Mouse (Mus musculus) CH12.LX (cell line): ENCODE measurements at regions not wholly inside any gene's neighbourhood (a gene's known extent, or its start where the extent isn't known, plus 50 kb on each side); places are given as distances from the start of the nearest gene placed in this dataset.

Experiments
- DNase-seq: peaks from one replicate; pipeline ENCODE4 v3.0.0-alpha.2; 2013; ENCODE audit errors: extremely low read depth
- H3K27ac ChIP-seq: 2 replicates; pipeline ENCODE4 v1.5.1; 2012; ENCODE audit warnings: low read depth, mild to moderate bottlenecking, control low read depth, moderate library complexity; ENCODE audit not compliant: insufficient read depth
- H3K27me3 ChIP-seq: replicated peaks from 2 replicates; pipeline ENCODE3; 2012; ENCODE audit warnings: inconsistent platforms
- H3K36me3 ChIP-seq, 2 experiments: replicated peaks in 1 of 2; 2 replicates each; pipeline versions ENCODE3 to v1.6.1; 2012; ENCODE audit warnings: inconsistent platforms in 1 of 2, low read length in 1 of 2, mild to moderate bottlenecking in 1 of 2, mixed read lengths in 1 of 2, moderate library complexity in 1 of 2; ENCODE audit not compliant: control insufficient read depth in 1 of 2, insufficient read depth in 1 of 2
- H3K4me1 ChIP-seq, 2 experiments: 2 replicates each; pipeline ENCODE4 v1.6.1; 2012; ENCODE audit warnings: inconsistent platforms in 1 of 2, moderate library complexity in 1 of 2; ENCODE audit not compliant: insufficient read depth in 2 of 2, control insufficient read depth in 1 of 2
- H3K4me2 ChIP-seq: 2 replicates; pipeline ENCODE4 v1.6.1; 2012; ENCODE audit warnings: low read depth, mild to moderate bottlenecking, control low read depth; ENCODE audit not compliant: poor library complexity, insufficient read depth, severe bottlenecking
- H3K4me3 ChIP-seq, 3 experiments: fragments of 150-350 bp in 1 of 3; sonication (generic) in 1 of 3; replicated peaks in 1 of 3; 2 replicates each; pipeline versions ENCODE3 to v1.5.1; 2011 to 2012; ENCODE audit warnings: low read depth in 2 of 3, low read length in 2 of 3, mild to moderate bottlenecking in 2 of 3, moderate library complexity in 2 of 3, control low read depth in 1 of 3, improper control_type of control experiment in 1 of 3, inconsistent platforms in 1 of 3, mixed read lengths in 1 of 3; ENCODE audit not compliant: poor library complexity in 1 of 3
- H3K79me2 ChIP-seq: replicated peaks from 2 replicates; pipeline ENCODE4 v1.6.1; 2012; ENCODE audit warnings: mild to moderate bottlenecking, moderate library complexity; ENCODE audit not compliant: control insufficient read depth, poor library complexity, insufficient read depth, severe bottlenecking; ENCODE audit errors: extremely low read depth
- H3K9ac ChIP-seq: 2 replicates; pipeline ENCODE4 v1.6.1; 2012; ENCODE audit warnings: low read depth, mild to moderate bottlenecking, control low read depth, moderate library complexity; ENCODE audit not compliant: insufficient read depth
- H3K9me3 ChIP-seq: replicated peaks from 2 replicates; pipeline ENCODE3; 2012; ENCODE audit warnings: low read length, inconsistent platforms, mixed read lengths
- CHD1 ChIP-seq: IDR thresholded peaks from 2 replicates; pipeline ENCODE4 v1.6.1; 2012; ENCODE audit warnings: low read depth, low read length, improper control_type of control experiment, inconsistent platforms
- CHD2 ChIP-seq: IDR thresholded peaks from 2 replicates; pipeline ENCODE4 v1.6.1; 2011; ENCODE audit warnings: low read length, improper control_type of control experiment
- ETS1 ChIP-seq: conservative IDR thresholded peaks from 2 replicates; pipeline ENCODE4 v1.6.1; 2012; ENCODE audit warnings: low read depth, mild to moderate bottlenecking, inconsistent platforms, low read length, improper control_type of control experiment, moderate library complexity
- GABPA ChIP-seq: IDR thresholded peaks from 2 replicates; pipeline ENCODE4 v1.6.1; 2012; ENCODE audit warnings: low read depth, low read length, improper control_type of control experiment, inconsistent platforms; ENCODE audit not compliant: insufficient replicate concordance
- JUN ChIP-seq: IDR thresholded peaks from 2 replicates; pipeline ENCODE4 v1.6.1; 2011; ENCODE audit warnings: low read depth, mild to moderate bottlenecking, low read length, improper control_type of control experiment, moderate library complexity; ENCODE audit not compliant: insufficient read depth
- MAFK ChIP-seq: IDR thresholded peaks from 2 replicates; pipeline ENCODE4 v1.6.1; 2011; ENCODE audit warnings: low read length, improper control_type of control experiment; ENCODE audit not compliant: insufficient replicate concordance
- MAX ChIP-seq: IDR thresholded peaks from 2 replicates; pipeline ENCODE4 v1.6.1; 2011; ENCODE audit warnings: low read length, improper control_type of control experiment
- MXI1 ChIP-seq: IDR thresholded peaks from 2 replicates; pipeline ENCODE4 v1.6.1; 2011; ENCODE audit warnings: mild to moderate bottlenecking, low read depth, low read length, improper control_type of control experiment
- RAD21 ChIP-seq: IDR thresholded peaks from 2 replicates; pipeline ENCODE4 v1.6.1; 2011; ENCODE audit warnings: low read depth, mild to moderate bottlenecking, low read length, improper control_type of control experiment, moderate library complexity
- TBP ChIP-seq: conservative IDR thresholded peaks from 2 replicates; pipeline ENCODE4 v1.6.1; 2011; ENCODE audit warnings: low read depth, low read length, improper control_type of control experiment
- TCF12 ChIP-seq: IDR thresholded peaks from 2 replicates; pipeline ENCODE4 v1.6.1; 2014; ENCODE audit warnings: low read depth, mild to moderate bottlenecking, inconsistent platforms, low read length, improper control_type of control experiment
- UBTF ChIP-seq: IDR thresholded peaks from 2 replicates; pipeline ENCODE4 v1.6.1; 2012; ENCODE audit warnings: low read depth, mild to moderate bottlenecking, inconsistent platforms, low read length, improper control_type of control experiment, moderate library complexity
- USF2 ChIP-seq: conservative IDR thresholded peaks from 2 replicates; pipeline ENCODE4 v1.6.1; 2011; ENCODE audit warnings: low read depth, low read length, improper control_type of control experiment
- ZNF384 ChIP-seq: IDR thresholded peaks from 2 replicates; pipeline ENCODE4 v1.6.1; 2012; ENCODE audit warnings: low read depth, low read length, improper control_type of control experiment, inconsistent platforms
- dilution Hi-C: fragments of 300-500 bp; cut with MboI; formaldehyde crosslinking; loops from 2 replicates; pipeline ENCODE4 v1.14.3; 2020; ENCODE audit warnings: low sequenced_read_pairs; ENCODE audit not compliant: extremely low pct_unique_long_range_greater_than_20kb, extremely low pct_ligation_motif_present
- in situ Hi-C: fragments of 300-500 bp; cut with MboI; formaldehyde crosslinking; loops from 3 replicates; pipeline ENCODE4 v1.14.3; 2019; ENCODE audit warnings: low sequenced_read_pairs, low pct_ligation_motif_present, low pct_unique_long_range_greater_than_20kb, mixed read lengths

DNA sequence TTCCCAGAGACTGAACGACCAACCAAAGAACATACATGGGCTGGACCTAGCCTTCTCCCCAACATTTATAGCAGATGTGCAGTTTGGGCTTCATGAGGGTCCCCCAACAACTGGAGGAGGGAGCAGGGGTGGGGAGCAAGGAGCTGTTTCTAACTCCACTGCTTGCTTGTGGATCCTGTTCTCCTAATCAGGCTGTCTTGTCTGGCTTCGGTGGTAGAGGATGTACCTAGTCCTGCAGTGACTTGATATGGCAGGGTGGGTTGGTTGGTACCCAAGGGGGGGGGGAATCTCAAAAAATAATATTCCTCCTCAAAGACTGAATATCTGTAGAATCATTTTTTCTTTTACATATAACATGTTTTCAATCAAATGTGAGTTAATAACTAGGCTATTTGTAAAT, 168.3 kb upstream of the Jmjd1c start:
- no peaks in the 10 kb centered on the region for H3K36me3 ChIP-seq
- DNase-seq, result no peak
- H3K9me3 ChIP-seq, result no peaks in the 10 kb centered on the region
- peaks cover 4 to 25% of the 10 kb centered on the region in 2 experiments; a peak in 3 of 4 replicates for H3K4me1 ChIP-seq
- in situ Hi-C loops (loop anchor here (10.0 kb wide), 1 partner anchor 77 kb away; no protein-coding TSS in a partner anchor), dilution Hi-C loops (no loop called here)
- TF ChIP-seq ETS1 (no peak), MAFK (no peak), CHD2 (no peak), UBTF (no peak), MXI1 (no peak)
- no peak overlapping the region for H3K4me3 ChIP-seq
- no peaks in the 10 kb centered on the region for H3K79me2 ChIP-seq
- no peaks in the 10 kb centered on the region for H3K27me3 ChIP-seq
- no peak overlapping the region for H3K4me2 ChIP-seq
- no peak overlapping the region for H3K27ac ChIP-seq
- H3K9ac ChIP-seq, result no peak overlapping the region

DNA sequence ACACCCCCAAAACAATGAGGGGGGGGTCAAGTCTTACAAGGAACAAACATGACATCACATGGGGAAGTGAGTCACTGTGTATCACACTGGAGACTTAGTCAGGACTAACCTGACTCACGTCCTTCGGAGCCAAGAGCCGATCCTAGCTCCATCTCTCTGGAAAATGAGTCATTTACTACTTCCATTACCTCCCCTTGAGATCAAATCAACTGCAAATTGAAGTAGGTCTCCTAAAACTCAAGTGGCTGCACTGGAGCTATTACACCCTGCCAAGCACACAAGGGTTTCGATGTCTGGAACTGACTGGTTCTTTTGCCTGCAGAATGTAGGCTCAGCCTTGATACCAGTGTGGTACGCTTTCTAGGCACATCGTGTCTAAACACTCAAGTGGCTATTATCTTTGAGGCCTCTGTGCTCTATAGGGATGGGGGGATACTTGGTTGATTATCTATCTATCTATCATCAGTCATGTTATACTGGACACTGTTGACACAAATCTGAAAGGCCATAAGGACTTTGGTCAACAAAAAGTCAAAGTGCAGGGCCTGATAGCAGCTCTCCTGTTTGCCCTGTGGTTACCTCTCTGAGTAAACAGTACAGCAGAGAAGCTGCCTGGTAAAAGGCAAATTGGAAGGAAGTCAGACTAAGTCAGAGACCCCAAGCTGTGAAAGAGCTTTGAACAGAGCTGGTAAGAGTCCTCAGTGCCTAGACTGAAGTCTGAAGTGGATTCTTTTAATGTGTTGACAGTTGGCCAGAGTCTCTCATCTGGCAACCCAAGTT, 167.5 kb upstream of the Jmjd1c start:
- dilution Hi-C loops, result no loop called here
- H3K36me3 ChIP-seq, result no peaks in the 10 kb centered on the region
- H3K4me2 ChIP-seq, result no peak overlapping the region
- no peaks in the 10 kb centered on the region for H3K9me3 ChIP-seq
- no peaks in the 10 kb centered on the region for H3K27me3 ChIP-seq
- H3K9ac ChIP-seq, result no peak overlapping the region
- no peak for TF ChIP-seq ZNF384
- no peak for TF ChIP-seq TBP
- TF ChIP-seq CHD1, result no peak
- TF ChIP-seq GABPA, result no peak
- TF ChIP-seq ETS1, result no peak
- no peak for TF ChIP-seq TCF12
- no peak; the same call in 1 of the 2 replicates for TF ChIP-seq JUN
- TF ChIP-seq MAX, result no peak
- TF ChIP-seq RAD21, result no peak
- TF ChIP-seq MXI1, result no peak
- TF ChIP-seq USF2, result no peak
- TF ChIP-seq, all 38 proteins: peak for 0
- Histone ChIP-seq H3K27ac (no peak overlapping the region), H3K4me1 (peaks cover 4 to 33% of the 10 kb centered on the region in 2 experiments; a peak in 3 of 4 replicates), H3K4me3 (no peak overlapping the region), H3K79me2 (no peaks in the 10 kb centered on the region)
- no peak for DNase-seq
- in situ Hi-C loops, result loop anchor here (10.0 kb wide), 1 partner anchor 76 kb away; no protein-coding TSS in a partner anchor
